Mouse (Mus musculus): ENCODE data around the gene Uqcc1. TPM values are rescaled to one million over a fixed set of nuclear protein-coding genes. Genes with fewer than 3 reads are reported as not detected.

The Uqcc1 gene
- polyA plus RNA-seq, 1 experiment from 2014 or later: 77.3 TPM

DNA sequence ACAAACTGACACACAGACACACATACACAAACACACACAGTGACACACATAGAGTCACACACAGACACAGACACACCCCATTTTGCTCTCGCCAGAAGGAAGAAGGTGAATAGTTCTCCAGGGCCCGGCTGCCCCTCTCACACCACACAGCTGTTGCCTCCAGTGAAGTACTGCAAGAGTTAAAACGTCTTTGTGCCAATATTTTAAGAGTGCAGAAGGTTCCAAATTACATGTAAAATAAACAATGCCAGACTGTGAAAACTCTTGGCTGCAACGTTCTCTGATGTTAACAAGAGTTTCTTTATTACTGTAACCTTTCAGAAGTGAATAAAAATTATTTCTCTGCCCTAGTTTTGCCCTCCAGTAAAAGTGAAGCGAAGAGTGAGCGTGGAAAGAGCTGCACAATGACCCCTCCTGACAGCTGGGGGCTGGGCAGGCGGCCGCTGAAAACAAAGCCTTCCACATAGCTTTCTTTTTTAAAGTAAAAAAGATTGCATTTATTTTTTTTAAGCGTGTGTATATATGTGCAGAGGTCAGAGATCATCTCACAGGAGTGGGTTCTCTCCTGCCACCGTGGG, 57.1 kb downstream of the Uqcc1 start:
- no peak overlapping the region for H3K27ac ChIP-seq (ENCODE audit: low read depth, low read length)
- no peak overlapping the region for H3K4me3 ChIP-seq (ENCODE audit: low read depth, low read length)
- H3K4me2 ChIP-seq: no peak overlapping the region
- peaks cover 7% of the 10 kb centered on the region; the same call in 1 of the 2 replicates for H3K36me3 ChIP-seq (ENCODE audit: control insufficient read depth, insufficient read depth, low read length)
- no peaks in the 10 kb centered on the region for H3K27me3 ChIP-seq (ENCODE audit: control insufficient read depth, insufficient read depth, low read length)
- ATAC-seq (ENCODE audit: low FRiP score) (no peak), DNase-seq (ENCODE audit: low spot score, missing footprints) (no peak)
- H3K9me3 ChIP-seq (ENCODE audit: control insufficient read depth, low read length): no peaks in the 10 kb centered on the region
- H3K4me1 ChIP-seq (ENCODE audit: control insufficient read depth, insufficient read depth, low read length): no peaks in the 10 kb centered on the region
- no peak overlapping the region for H3K9ac ChIP-seq (ENCODE audit: low read length)
- WGBS: 84% methylated on average over 10 of the region's 10 CpGs

DNA sequence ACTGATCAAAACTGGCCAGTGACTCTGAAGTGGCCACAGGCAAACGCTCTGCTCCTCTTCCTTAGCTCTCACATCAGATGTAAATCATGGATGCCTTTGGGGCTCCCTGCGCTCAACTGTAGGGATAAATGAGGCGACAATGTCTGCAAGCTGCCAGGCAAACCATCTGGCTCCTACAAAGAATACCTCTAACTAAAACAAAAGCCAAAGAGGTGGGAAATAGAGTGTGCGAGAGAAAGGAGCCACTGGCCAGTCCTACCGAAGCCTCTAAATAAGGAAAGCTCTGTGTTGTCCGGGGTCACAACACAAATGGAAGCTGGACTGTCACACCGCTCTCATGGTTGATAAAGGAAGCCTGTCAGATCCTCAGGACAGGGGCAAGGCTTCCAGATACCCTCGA, 57.6 kb downstream of the Uqcc1 start:
- peaks cover 7% of the 10 kb centered on the region; the same call in 1 of the 2 replicates for H3K36me3 ChIP-seq (ENCODE audit: control insufficient read depth, insufficient read depth, low read length)
- H3K4me1 ChIP-seq (ENCODE audit: control insufficient read depth, insufficient read depth, low read length): no peaks in the 10 kb centered on the region
- H3K27me3 ChIP-seq (ENCODE audit: control insufficient read depth, insufficient read depth, low read length): no peaks in the 10 kb centered on the region
- no peak overlapping the region for H3K4me2 ChIP-seq
- no peak for DNase-seq (ENCODE audit: low spot score, missing footprints)
- no peak overlapping the region for H3K9ac ChIP-seq (ENCODE audit: low read length)
- WGBS: 92% methylated on average over 8 of the region's 8 CpGs
- no peak for ATAC-seq (ENCODE audit: low FRiP score)
- H3K4me3 ChIP-seq (ENCODE audit: low read depth, low read length): no peak overlapping the region
- no peaks in the 10 kb centered on the region for H3K9me3 ChIP-seq (ENCODE audit: control insufficient read depth, low read length)
- no peak overlapping the region for H3K27ac ChIP-seq (ENCODE audit: low read depth, low read length)

DNA sequence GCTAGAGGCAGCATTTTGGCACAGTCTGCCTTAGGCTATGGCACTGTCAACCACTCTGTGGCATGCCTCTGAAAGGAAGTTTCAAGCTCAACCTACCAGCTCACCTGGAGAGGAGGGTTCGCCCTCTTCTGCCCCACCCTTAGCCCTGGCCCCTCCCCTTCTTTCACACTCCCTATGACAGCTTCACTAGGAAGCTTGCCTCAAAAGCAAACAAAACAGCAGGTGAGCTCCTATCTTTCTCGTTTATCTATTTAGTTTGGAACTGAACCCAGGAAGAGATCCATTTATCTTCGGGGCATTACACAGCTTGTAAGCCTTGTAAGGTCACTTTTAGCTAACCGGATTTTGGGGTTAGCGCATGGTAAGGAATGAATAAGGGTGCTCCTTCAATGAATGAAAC, 60.3 kb downstream of the Uqcc1 start:
- Histone ChIP-seq H3K36me3 (ENCODE audit: control insufficient read depth, insufficient read depth, low read length) (no peaks in the 10 kb centered on the region; the same call in 1 of the 2 replicates), H3K9ac (ENCODE audit: low read length) (no peak overlapping the region), H3K4me1 (ENCODE audit: control insufficient read depth, insufficient read depth, low read length) (no peaks in the 10 kb centered on the region), H3K4me2 (no peak overlapping the region), H3K4me3 (ENCODE audit: low read depth, low read length) (no peak overlapping the region), H3K9me3 (ENCODE audit: control insufficient read depth, low read length) (no peaks in the 10 kb centered on the region), H3K27ac (ENCODE audit: low read depth, low read length) (no peak overlapping the region), H3K27me3 (ENCODE audit: control insufficient read depth, insufficient read depth, low read length) (no peaks in the 10 kb centered on the region)
- WGBS: 82% methylated on average over 5 of the region's 5 CpGs
- DNase-seq (ENCODE audit: low spot score, missing footprints) (no peak), ATAC-seq (ENCODE audit: low FRiP score) (no peak)

DNA sequence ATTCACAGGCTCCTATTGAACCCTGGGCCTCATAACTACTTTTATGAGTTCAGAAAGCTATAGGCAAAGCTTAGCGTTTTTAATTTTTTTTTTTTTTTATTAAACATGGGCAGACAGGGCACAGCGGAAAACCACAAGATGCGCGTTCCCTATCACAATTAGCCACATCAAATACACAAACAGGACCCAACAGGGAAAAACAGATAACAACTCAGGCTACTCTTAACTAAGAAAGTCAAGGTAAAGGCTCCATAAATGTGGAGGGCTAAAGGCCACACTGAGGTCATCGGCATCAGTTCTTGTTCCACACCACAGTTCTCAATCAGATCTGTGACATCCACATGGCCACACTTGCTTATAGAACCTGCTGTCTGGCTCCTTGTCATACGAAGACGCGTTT, 61.8 kb downstream of the Uqcc1 start:
- 98% methylated on average over 8 of the region's 8 CpGs for WGBS
- DNase-seq (ENCODE audit: low spot score, missing footprints) (no peak), ATAC-seq (ENCODE audit: low FRiP score) (no peak)
- H3K9ac ChIP-seq (ENCODE audit: low read length): no peak overlapping the region
- no peak overlapping the region for H3K4me3 ChIP-seq (ENCODE audit: low read depth, low read length)
- H3K27me3 ChIP-seq (ENCODE audit: control insufficient read depth, insufficient read depth, low read length): no peaks in the 10 kb centered on the region
- H3K4me2 ChIP-seq: no peak overlapping the region
- H3K36me3 ChIP-seq (ENCODE audit: control insufficient read depth, insufficient read depth, low read length): no peaks in the 10 kb centered on the region; the same call in 1 of the 2 replicates
- no peaks in the 10 kb centered on the region for H3K4me1 ChIP-seq (ENCODE audit: control insufficient read depth, insufficient read depth, low read length)
- H3K27ac ChIP-seq (ENCODE audit: low read depth, low read length): no peak overlapping the region
- no peaks in the 10 kb centered on the region for H3K9me3 ChIP-seq (ENCODE audit: control insufficient read depth, low read length)

- 68% methylated on average over 11 of the region's 11 CpGs for WGBS
- ATAC-seq (ENCODE audit: low FRiP score): peak; percentile 52; the same call in 1 of the 2 replicates
- H3K4me1 ChIP-seq (ENCODE audit: control insufficient read depth, insufficient read depth, low read length): no peaks in the 10 kb centered on the region
- no peak overlapping the region for H3K9ac ChIP-seq (ENCODE audit: low read length)
- H3K4me2 ChIP-seq: no peak overlapping the region
- no peak overlapping the region; the same call in 1 of the 2 replicates for H3K27ac ChIP-seq (ENCODE audit: low read depth, low read length)
- DNase-seq (ENCODE audit: low spot score, missing footprints): no peak
- no peaks in the 10 kb centered on the region for H3K9me3 ChIP-seq (ENCODE audit: control insufficient read depth, low read length)
- no peaks in the 10 kb centered on the region for H3K27me3 ChIP-seq (ENCODE audit: control insufficient read depth, insufficient read depth, low read length)
- H3K4me3 ChIP-seq (ENCODE audit: low read depth, low read length): no peak overlapping the region
- H3K36me3 ChIP-seq (ENCODE audit: control insufficient read depth, insufficient read depth, low read length): no peaks in the 10 kb centered on the region
Measured at GRCm38 (mm10) chr2:155863301-155863867, 66.7 kb downstream of the Uqcc1 start.

- Histone ChIP-seq H3K9me3 (ENCODE audit: control insufficient read depth, low read length) (no peaks in the 10 kb centered on the region), H3K27me3 (ENCODE audit: control insufficient read depth, insufficient read depth, low read length) (no peaks in the 10 kb centered on the region), H3K27ac (ENCODE audit: low read depth, low read length) (no peak overlapping the region), H3K4me3 (ENCODE audit: low read depth, low read length) (no peak overlapping the region), H3K4me1 (ENCODE audit: control insufficient read depth, insufficient read depth, low read length) (no peaks in the 10 kb centered on the region), H3K36me3 (ENCODE audit: control insufficient read depth, insufficient read depth, low read length) (no peaks in the 10 kb centered on the region), H3K4me2 (no peak overlapping the region), H3K9ac (ENCODE audit: low read length) (no peak overlapping the region)
- WGBS: 82% methylated on average over 13 of the region's 13 CpGs
- ATAC-seq (ENCODE audit: low FRiP score) (peak; percentile 76; the same call in 1 of the 2 replicates), DNase-seq (ENCODE audit: low spot score, missing footprints) (no peak)
Measured at GRCm38 (mm10) chr2:155862573-155863300, 67.4 kb downstream of the Uqcc1 start.

- ATAC-seq (ENCODE audit: low FRiP score) (no peak), DNase-seq (ENCODE audit: low spot score, missing footprints) (no peak)
- 0 out of 2 replicates have a peak, but pooled peaks cover 2% of the 10 kb centered on the region for H3K36me3 ChIP-seq (ENCODE audit: control insufficient read depth, insufficient read depth, low read length)
- H3K27me3 ChIP-seq (ENCODE audit: control insufficient read depth, insufficient read depth, low read length): no peaks in the 10 kb centered on the region
- H3K4me3 ChIP-seq (ENCODE audit: low read depth, low read length): no peak overlapping the region
- H3K4me1 ChIP-seq (ENCODE audit: control insufficient read depth, insufficient read depth, low read length): no peaks in the 10 kb centered on the region
- H3K27ac ChIP-seq (ENCODE audit: low read depth, low read length): no peak overlapping the region
- no peaks in the 10 kb centered on the region for H3K9me3 ChIP-seq (ENCODE audit: control insufficient read depth, low read length)
- no peak overlapping the region for H3K9ac ChIP-seq (ENCODE audit: low read length)
- 92% methylated on average over 6 of the region's 6 CpGs for whole genome bisulfite sequencing
- H3K4me2 ChIP-seq: no peak overlapping the region
Measured at GRCm38 (mm10) chr2:155861581-155861980, 68.5 kb downstream of the Uqcc1 start.

GRCm38 (mm10) chr2:155860102-155860501, 70.0 kb downstream of the Uqcc1 start:
- Histone ChIP-seq H3K9ac (ENCODE audit: low read length) (no peak overlapping the region), H3K9me3 (ENCODE audit: control insufficient read depth, low read length) (no peaks in the 10 kb centered on the region), H3K36me3 (ENCODE audit: control insufficient read depth, insufficient read depth, low read length) (0 out of 2 replicates have a peak, but pooled peaks cover 2% of the 10 kb centered on the region), H3K4me1 (ENCODE audit: control insufficient read depth, insufficient read depth, low read length) (no peaks in the 10 kb centered on the region), H3K27ac (ENCODE audit: low read depth, low read length) (no peak overlapping the region), H3K4me2 (no peak overlapping the region), H3K4me3 (ENCODE audit: low read depth, low read length) (no peak overlapping the region), H3K27me3 (ENCODE audit: control insufficient read depth, insufficient read depth, low read length) (no peaks in the 10 kb centered on the region)
- DNase-seq (ENCODE audit: low spot score, missing footprints) (no peak), ATAC-seq (ENCODE audit: low FRiP score) (no peak)
- 86% methylated on average over 7 of the region's 7 CpGs for WGBS

DNA sequence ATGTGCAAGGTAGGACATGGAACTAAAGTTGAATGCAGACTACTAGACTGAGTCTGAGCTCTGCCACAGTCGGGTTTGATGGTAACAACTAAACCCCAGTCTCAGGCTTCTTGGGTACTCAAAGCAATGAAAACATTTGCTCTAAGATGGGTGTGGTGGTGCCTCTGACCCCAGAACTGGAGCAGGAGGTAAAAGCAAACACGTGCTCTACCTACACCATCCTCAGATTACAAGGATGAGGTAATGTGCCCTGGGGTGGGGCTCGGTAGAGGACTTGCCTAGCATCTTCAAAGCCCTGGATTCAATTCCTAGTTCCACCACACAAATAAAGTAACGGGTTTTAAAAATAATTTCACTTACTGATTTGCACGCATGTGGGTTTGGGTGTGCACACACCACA, 77.6 kb downstream of the Uqcc1 start:
- Histone ChIP-seq H3K27me3 (ENCODE audit: control insufficient read depth, insufficient read depth, low read length) (no peaks in the 10 kb centered on the region), H3K4me1 (ENCODE audit: control insufficient read depth, insufficient read depth, low read length) (no peaks in the 10 kb centered on the region), H3K27ac (ENCODE audit: low read depth, low read length) (no peak overlapping the region), H3K36me3 (ENCODE audit: control insufficient read depth, insufficient read depth, low read length) (peaks cover 2% of the 10 kb centered on the region; the same call in 1 of the 2 replicates), H3K4me2 (no peak overlapping the region), H3K9me3 (ENCODE audit: control insufficient read depth, low read length) (no peaks in the 10 kb centered on the region), H3K9ac (ENCODE audit: low read length) (no peak overlapping the region), H3K4me3 (ENCODE audit: low read depth, low read length) (no peak overlapping the region)
- WGBS: 93% methylated on average over 5 of the region's 5 CpGs
- ATAC-seq (ENCODE audit: low FRiP score) (no peak), DNase-seq (ENCODE audit: low spot score, missing footprints) (no peak)
